24 mouse cellular contexts compared by ENCODE assay signal in the genomic region with DNA sequence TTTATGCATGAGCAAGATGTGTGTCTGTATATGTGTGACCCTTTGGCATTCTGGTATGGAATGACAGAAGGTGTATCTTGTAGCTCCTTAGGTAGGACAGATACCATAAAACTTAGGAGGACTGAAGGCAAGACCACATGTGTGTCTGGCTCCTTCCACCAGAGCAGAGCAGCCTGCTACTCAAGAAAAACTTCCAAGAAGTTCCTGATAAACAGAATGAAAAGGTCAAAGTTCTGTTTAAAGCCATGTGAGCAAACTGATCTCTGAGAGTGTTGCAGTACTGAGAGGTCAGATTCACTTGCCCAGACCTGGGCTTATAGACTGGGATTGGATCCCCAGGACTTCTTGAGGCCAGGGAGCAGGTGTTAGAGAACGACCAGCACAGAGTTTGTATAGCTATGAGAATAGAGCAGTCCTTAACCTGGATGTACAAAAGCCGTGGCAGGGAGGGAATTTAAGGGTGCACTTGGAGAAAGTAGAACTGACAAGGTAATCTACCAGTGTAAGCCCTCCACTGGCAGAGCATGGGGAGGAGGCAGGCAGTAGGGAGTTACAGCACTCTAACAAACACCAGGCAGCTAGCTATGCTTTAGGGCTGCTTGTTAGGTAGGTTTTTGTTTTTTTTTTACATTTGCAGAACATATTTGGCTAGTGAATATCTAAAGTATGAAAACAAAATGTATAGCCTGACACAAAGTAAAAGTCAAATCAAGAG.
DNase-seq lines count a peak whose midpoint lies in the region; ATAC-seq and TF ChIP-seq lines count a peak whose summit lies in the region.
"Had no signal": no experiment of that assay in that cellular context is flagged by ENCODE, and none has a peak within 500 bp of the region (broad histone marks: within the 10 kb centered on the region; RNA-seq: fewer than 3 reads in every experiment).

No protein-coding gene starts in this region.

- peak; percentile 37 for DNase-seq in kidney, adult 9 months
- no peak for DNase-seq in stomach, postnatal 0 days (ENCODE audit: low spot score)
- DNase-seq in lung, postnatal 14 days, result no peak
- no peak for DNase-seq in right cerebral cortex, postnatal 4 days
- DNase-seq: adrenal gland, adult 2 months; adrenal gland, postnatal 14 days; cerebellum, adult 11 months; cerebellum, adult 2 months; cerebellum, adult 9-11 months; cerebellum, postnatal 25 days; embryo, embryonic 11 days; gastrocnemius, postnatal 10 days; heart, adult 11 months had no signal

- H3K4me3 ChIP-seq in kidney, embryonic 16.5 days (ENCODE audit: low read length), result no peak overlapping the region
- H3K4me3 ChIP-seq in intestine, postnatal 0 days (ENCODE audit: low read depth, low read length), result no peak overlapping the region
- no peak overlapping the region for H3K4me3 ChIP-seq in stomach, postnatal 0 days (ENCODE audit: low read depth, low read length)
- H3K4me3 ChIP-seq: embryonic facial prominence, embryonic 10.5 days; embryonic facial prominence, embryonic 13.5 days; erythroblast, embryonic 14.5 days; forebrain, embryonic 12.5 days; forebrain, embryonic 15.5 days; hindbrain, embryonic 12.5 days; hindbrain, embryonic 15.5 days had no signal

- H3K4me1 ChIP-seq in kidney, embryonic 16.5 days (ENCODE audit: insufficient read depth, low read length), result no peaks in the 10 kb centered on the region
- no peaks in the 10 kb centered on the region for H3K4me1 ChIP-seq in intestine, postnatal 0 days (replicated peaks; ENCODE audit: control insufficient read depth, insufficient read depth, low read length)
- H3K4me1 ChIP-seq in stomach, postnatal 0 days (replicated peaks; ENCODE audit: control insufficient read depth, insufficient read depth), result no peaks in the 10 kb centered on the region
- H3K4me1 ChIP-seq: forebrain, embryonic 12.5 days; forebrain, embryonic 15.5 days; hindbrain, embryonic 12.5 days; hindbrain, embryonic 15.5 days had no signal

- 63% methylated on average over 2 of the region's 2 CpGs for WGBS in kidney, embryonic 16.5 days
- 26% methylated on average over 2 of the region's 2 CpGs for WGBS in intestine, postnatal 0 days
- 42% methylated on average over 2 of the region's 2 CpGs for WGBS in stomach, postnatal 0 days

- no peak for TF ChIP-seq EP300 in stomach, postnatal 0 days (optimal IDR thresholded peaks at IDR 0.05)

- H3K27me3 ChIP-seq in kidney, embryonic 16.5 days (ENCODE audit: insufficient read depth, low read length), result no peaks in the 10 kb centered on the region
- H3K27me3 ChIP-seq in intestine, postnatal 0 days (replicated peaks; ENCODE audit: control insufficient read depth, insufficient read depth, low read length), result no peaks in the 10 kb centered on the region
- no peaks in the 10 kb centered on the region for H3K27me3 ChIP-seq in stomach, postnatal 0 days (ENCODE audit: control insufficient read depth, insufficient read depth, low read length)
- H3K27me3 ChIP-seq: embryonic facial prominence, embryonic 13.5 days; forebrain, embryonic 12.5 days; forebrain, embryonic 15.5 days; hindbrain, embryonic 12.5 days; hindbrain, embryonic 15.5 days had no signal

- no peak overlapping the region for H3K9ac ChIP-seq in kidney, embryonic 16.5 days (replicated peaks; ENCODE audit: low read length)
- H3K9ac ChIP-seq in intestine, postnatal 0 days (ENCODE audit: low read depth, low read length), result no peak overlapping the region
- H3K9ac ChIP-seq in stomach, postnatal 0 days (ENCODE audit: low read length), result no peak overlapping the region
- H3K9ac ChIP-seq: embryonic facial prominence, embryonic 13.5 days; forebrain, embryonic 12.5 days; forebrain, embryonic 15.5 days; hindbrain, embryonic 12.5 days; hindbrain, embryonic 15.5 days had no signal

- H3K9me3 ChIP-seq in kidney, embryonic 16.5 days (ENCODE audit: low read length), result no peaks in the 10 kb centered on the region
- no peaks in the 10 kb centered on the region for H3K9me3 ChIP-seq in intestine, postnatal 0 days (ENCODE audit: control insufficient read depth)
- H3K9me3 ChIP-seq in stomach, postnatal 0 days (ENCODE audit: control insufficient read depth, low read length), result no peaks in the 10 kb centered on the region
- H3K9me3 ChIP-seq: embryonic facial prominence, embryonic 10.5 days; embryonic facial prominence, embryonic 13.5 days; forebrain, embryonic 12.5 days; forebrain, embryonic 15.5 days; hindbrain, embryonic 12.5 days; hindbrain, embryonic 15.5 days had no signal

- ATAC-seq in kidney, embryonic 16.5 days (ENCODE audit: low FRiP score, low TSS enrichment), result no peak
- peak; percentile 59 for ATAC-seq in intestine, postnatal 0 days
- peak; percentile 38; the same call in 1 of the 2 replicates for ATAC-seq in stomach, postnatal 0 days (ENCODE audit: low FRiP score, low TSS enrichment)
- ATAC-seq: CD4-positive, CD25-positive, alpha-beta regulatory T cell, adult 4 months; forebrain, embryonic 15.5 days had no signal

- no peaks in the 10 kb centered on the region for H3K36me3 ChIP-seq in kidney, embryonic 16.5 days (ENCODE audit: insufficient read depth, low read length)
- no peaks in the 10 kb centered on the region for H3K36me3 ChIP-seq in intestine, postnatal 0 days (ENCODE audit: control insufficient read depth, insufficient read depth)
- no peaks in the 10 kb centered on the region for H3K36me3 ChIP-seq in stomach, postnatal 0 days (ENCODE audit: control insufficient read depth, insufficient read depth, low read length)
- H3K36me3 ChIP-seq: embryonic facial prominence, embryonic 10.5 days; embryonic facial prominence, embryonic 13.5 days; forebrain, embryonic 12.5 days; forebrain, embryonic 15.5 days; hindbrain, embryonic 12.5 days; hindbrain, embryonic 15.5 days had no signal

- H3K4me2 ChIP-seq in kidney, embryonic 16.5 days (replicated peaks; ENCODE audit: low read depth, low read length), result no peak overlapping the region
- H3K4me2 ChIP-seq in intestine, postnatal 0 days (replicated peaks; ENCODE audit: low read depth), result no peak overlapping the region
- H3K4me2 ChIP-seq in stomach, postnatal 0 days (replicated peaks; ENCODE audit: low read depth), result no peak overlapping the region
- H3K4me2 ChIP-seq: embryonic facial prominence, embryonic 13.5 days; forebrain, embryonic 12.5 days; forebrain, embryonic 15.5 days; heart, embryonic 11.5 days; hindbrain, embryonic 12.5 days; hindbrain, embryonic 15.5 days had no signal

- H3K27ac ChIP-seq in kidney, embryonic 16.5 days (ENCODE audit: low read length), result no peak overlapping the region
- peak overlapping the region; percentile 4; the same call in 1 of the 2 replicates for H3K27ac ChIP-seq in intestine, postnatal 0 days (ENCODE audit: low read depth, low read length)
- no peak overlapping the region; the same call in 1 of the 2 replicates for H3K27ac ChIP-seq in stomach, postnatal 0 days (replicated peaks)
- H3K27ac ChIP-seq: embryonic facial prominence, embryonic 10.5 days; embryonic facial prominence, embryonic 13.5 days; forebrain, embryonic 12.5 days; forebrain, embryonic 15.5 days; hindbrain, embryonic 12.5 days; hindbrain, embryonic 15.5 days had no signal

- no peak for TF ChIP-seq CTCF in intestine, postnatal 0 days (IDR thresholded peaks at IDR 0.05; ENCODE audit: low read depth)
- no peak for TF ChIP-seq CTCF in stomach, postnatal 0 days (IDR thresholded peaks at IDR 0.05; ENCODE audit: low read depth)
